Mouse (Mus musculus): ENCODE measurements around the gene Pear1.

The Pear1 gene

GRCm38 (mm10) chr3:87809322-87809962 lies 14.7 kb downstream of the Pear1 start:
- DNase-seq (ENCODE audit: low read depth), result no peak

GRCm38 (mm10) chr3:87804038-87804677 lies 19.9 kb downstream of the Pear1 start:
- peak; percentile 29 for DNase-seq (ENCODE audit: low read depth)

GRCm38 (mm10) chr3:87801681-87802080 lies 22.4 kb downstream of the Pear1 start:
- DNase-seq (ENCODE audit: low read depth), result no peak

GRCm38 (mm10) chr3:87796736-87797334 lies 27.3 kb downstream of the Pear1 start, which contains the start of gene Insrr:
Insrr (plus strand) TSS chr3:87796951.
- no peak for DNase-seq (ENCODE audit: low read depth)

- peak; percentile 50 for DNase-seq (ENCODE audit: low read depth)
Measured at GRCm38 (mm10) chr3:87795336-87796277, 28.5 kb downstream of the Pear1 start.

- DNase-seq (ENCODE audit: low read depth), result no peak
Measured at GRCm38 (mm10) chr3:87794922-87795325, 29.2 kb downstream of the Pear1 start, which contains the start of gene Ntrk1. Ntrk1 (minus strand) TSS chr3:87795162.

GRCm38 (mm10) chr3:87789768-87790167 lies 34.3 kb downstream of the Pear1 start:
- no peak for DNase-seq (ENCODE audit: low read depth)

GRCm38 (mm10) chr3:87789248-87789647 lies 34.9 kb downstream of the Pear1 start:
- DNase-seq (ENCODE audit: low read depth), result no peak

- no peak for DNase-seq (ENCODE audit: low read depth)
Measured at GRCm38 (mm10) chr3:87785626-87786214, 38.4 kb downstream of the Pear1 start.

- peak; percentile 45 for DNase-seq (ENCODE audit: low read depth)
Measured at GRCm38 (mm10) chr3:87785156-87785555, 39.0 kb downstream of the Pear1 start.

- no peak for DNase-seq (ENCODE audit: low read depth)
Measured at GRCm38 (mm10) chr3:87783282-87784023, 40.7 kb downstream of the Pear1 start.

GRCm38 (mm10) chr3:87779086-87779485 lies 45.0 kb downstream of the Pear1 start:
- no peak for DNase-seq (ENCODE audit: low read depth)

GRCm38 (mm10) chr3:87778283-87778682 lies 45.8 kb downstream of the Pear1 start:
- DNase-seq (ENCODE audit: low read depth), result no peak

GRCm38 (mm10) chr3:87771088-87771487 lies 53.0 kb downstream of the Pear1 start:
- no peak for DNase-seq (ENCODE audit: low read depth)

GRCm38 (mm10) chr3:87770280-87770679 lies 53.8 kb downstream of the Pear1 start:
- peak; percentile 80 for DNase-seq (ENCODE audit: low read depth)

GRCm38 (mm10) chr3:87769506-87769905 lies 54.6 kb downstream of the Pear1 start:
- DNase-seq (ENCODE audit: low read depth), result no peak

GRCm38 (mm10) chr3:87768844-87769243 lies 55.3 kb downstream of the Pear1 start:
- peak; percentile 89 for DNase-seq (ENCODE audit: low read depth)

GRCm38 (mm10) chr3:87768431-87768830 lies 55.7 kb downstream of the Pear1 start:
- DNase-seq (ENCODE audit: low read depth), result no peak

GRCm38 (mm10) chr3:87767764-87768163 lies 56.3 kb downstream of the Pear1 start:
- no peak for DNase-seq (ENCODE audit: low read depth)

- DNase-seq (ENCODE audit: low read depth), result no peak
Measured at GRCm38 (mm10) chr3:87766284-87766667, 57.8 kb downstream of the Pear1 start.
